Mouse (Mus musculus): ENCODE results near the gene Cdc14b. TPM values are rescaled to one million over a fixed set of nuclear protein-coding genes. Genes with fewer than 3 reads are reported as not detected.

The Cdc14b gene
- total and polyA plus RNA-seq, 3 experiments = 8.2 to 8.8 (median 8.7) TPM

DNA sequence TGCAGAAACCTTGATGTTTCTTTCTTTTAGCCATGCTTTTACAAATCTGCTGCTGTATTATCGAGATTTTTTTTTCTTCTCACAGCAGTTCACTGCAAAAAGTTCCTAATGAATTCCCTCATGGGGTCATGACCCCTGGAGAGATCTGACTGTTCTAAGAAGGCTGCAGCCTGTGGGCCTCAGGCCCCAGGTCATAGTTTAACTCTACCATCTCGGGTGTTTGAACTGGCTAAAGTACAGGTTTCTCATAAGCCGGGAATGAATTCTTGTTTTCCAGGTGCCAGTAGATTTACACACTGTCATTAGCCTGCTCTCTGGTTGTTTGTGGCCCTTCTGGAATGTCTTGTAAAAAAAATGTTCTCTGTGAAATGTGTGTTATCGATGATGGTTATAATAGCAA is 11.7 kb upstream of the Cdc14b start:
- Histone ChIP-seq H3K27ac (no peak overlapping the region), H3K36me3 (ENCODE audit: control insufficient read depth, insufficient read depth, low read length) (no peaks in the 10 kb centered on the region), H3K9ac (ENCODE audit: low read depth, low read length) (no peak overlapping the region), H3K4me1 (ENCODE audit: control insufficient read depth, insufficient read depth, low read length) (no peaks in the 10 kb centered on the region), H3K79me2 (replicated peaks; ENCODE audit: control insufficient read depth, insufficient read depth, low read length) (no peaks in the 10 kb centered on the region), H3K4me3 (no peak overlapping the region), H3K27me3 (ENCODE audit: control insufficient read depth, insufficient read depth, low read length) (no peaks in the 10 kb centered on the region)
- TF ChIP-seq EP300 (IDR thresholded peaks at IDR 0.05; ENCODE audit: insufficient read depth, low read depth, low read length) (no peak), CTCF (IDR thresholded peaks at IDR 0.05) (no peak), POLR2A (IDR thresholded peaks at IDR 0.05; ENCODE audit: insufficient read depth, low read depth, low read length) (no peak)
- WGBS = 69% methylated on average over 4 of the region's 4 CpGs
- intact Hi-C loops (cut with DNase I) = no loop called here
- no peak for DNase-seq

DNA sequence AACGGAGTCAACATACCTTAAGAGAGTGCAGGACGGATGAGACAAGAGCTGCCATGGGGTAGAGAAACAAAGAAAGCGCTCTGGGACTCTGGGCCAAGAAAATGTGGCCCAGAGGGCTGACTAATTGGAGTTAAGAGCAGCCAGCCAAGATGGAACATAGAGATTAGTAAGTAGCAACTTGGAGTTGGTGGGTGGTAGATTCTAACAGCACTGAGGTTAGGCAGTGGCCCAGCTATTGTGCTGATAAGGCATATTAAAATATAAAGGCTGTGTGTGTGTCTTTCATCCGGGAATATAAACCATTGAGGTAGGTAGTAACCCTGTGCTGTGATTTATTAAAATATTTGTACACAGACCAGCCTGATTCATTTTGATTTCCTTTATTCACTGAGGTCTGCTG is 11.2 kb upstream of the Cdc14b start:
- H3K79me2 ChIP-seq (replicated peaks; ENCODE audit: control insufficient read depth, insufficient read depth, low read length) = no peaks in the 10 kb centered on the region
- H3K4me1 ChIP-seq (ENCODE audit: control insufficient read depth, insufficient read depth, low read length) = no peaks in the 10 kb centered on the region
- H3K27me3 ChIP-seq (ENCODE audit: control insufficient read depth, insufficient read depth, low read length) = no peaks in the 10 kb centered on the region
- H3K4me3 ChIP-seq = no peak overlapping the region
- H3K27ac ChIP-seq = no peak overlapping the region
- intact Hi-C loops (cut with DNase I) = no loop called here
- TF ChIP-seq EP300 (IDR thresholded peaks at IDR 0.05; ENCODE audit: insufficient read depth, low read depth, low read length) = no peak
- no peak for TF ChIP-seq CTCF (IDR thresholded peaks at IDR 0.05)
- TF ChIP-seq POLR2A (IDR thresholded peaks at IDR 0.05; ENCODE audit: insufficient read depth, low read depth, low read length) = no peak
- WGBS = 68% methylated on average over 4 of the region's 4 CpGs
- H3K36me3 ChIP-seq (ENCODE audit: control insufficient read depth, insufficient read depth, low read length) = no peaks in the 10 kb centered on the region
- H3K9ac ChIP-seq (ENCODE audit: low read depth, low read length) = no peak overlapping the region
- DNase-seq = no peak

DNA sequence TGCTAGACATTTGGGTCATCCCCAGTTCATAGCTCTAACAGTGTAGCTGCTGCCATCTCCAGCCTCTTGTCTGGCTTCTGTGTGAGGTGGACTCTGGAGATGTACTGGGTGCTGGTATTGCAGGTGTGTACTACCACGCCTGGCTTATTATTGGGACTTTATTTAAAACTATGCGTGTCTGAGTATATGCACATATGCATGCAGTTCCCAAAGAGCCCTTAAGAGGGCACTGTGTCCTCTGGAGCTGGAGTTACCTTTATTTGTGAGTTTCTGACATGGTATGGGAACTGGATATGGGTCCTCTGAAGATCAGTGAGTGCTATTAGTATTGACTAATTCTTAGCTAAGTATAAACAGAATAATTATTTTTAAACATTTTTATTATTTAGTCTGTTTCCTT is 9.6 kb upstream of the Cdc14b start:
- Histone ChIP-seq H3K4me3 (no peak overlapping the region), H3K27me3 (ENCODE audit: control insufficient read depth, insufficient read depth, low read length) (no peaks in the 10 kb centered on the region), H3K36me3 (ENCODE audit: control insufficient read depth, insufficient read depth, low read length) (no peaks in the 10 kb centered on the region), H3K4me1 (ENCODE audit: control insufficient read depth, insufficient read depth, low read length) (no peaks in the 10 kb centered on the region), H3K79me2 (replicated peaks; ENCODE audit: control insufficient read depth, insufficient read depth, low read length) (no peaks in the 10 kb centered on the region), H3K27ac (no peak overlapping the region), H3K9ac (ENCODE audit: low read depth, low read length) (no peak overlapping the region)
- TF ChIP-seq CTCF (IDR thresholded peaks at IDR 0.05) (peak; percentile 50), POLR2A (IDR thresholded peaks at IDR 0.05; ENCODE audit: insufficient read depth, low read depth, low read length) (no peak)
- WGBS = 99% methylated on average over 2 of the region's 2 CpGs
- no peak for DNase-seq
- intact Hi-C loops (cut with DNase I) = no loop called here

DNA sequence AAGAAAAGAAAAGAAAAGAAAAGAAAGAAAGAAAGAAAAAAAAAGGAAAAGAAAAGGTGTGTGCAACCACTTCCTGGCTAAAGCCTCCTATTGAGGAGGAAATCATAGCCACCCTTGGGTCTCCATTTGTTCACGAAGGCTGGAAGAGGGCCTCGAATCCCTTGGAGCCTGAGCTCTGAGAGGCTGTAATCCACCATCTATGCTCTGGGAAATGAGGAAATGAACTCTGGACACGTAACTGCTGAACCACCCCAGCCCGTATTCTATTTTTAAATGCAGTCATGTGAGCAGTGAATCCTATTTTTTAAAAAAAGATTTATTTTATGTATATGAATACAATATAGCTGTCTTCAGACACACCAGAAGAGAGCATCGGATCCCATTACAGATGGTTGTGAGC is 5.8 kb upstream of the Cdc14b start:
- no peaks in the 10 kb centered on the region for H3K79me2 ChIP-seq (replicated peaks; ENCODE audit: control insufficient read depth, insufficient read depth, low read length)
- H3K4me3 ChIP-seq = no peak overlapping the region
- 78% methylated on average over 5 of the region's 5 CpGs for WGBS
- H3K4me1 ChIP-seq (ENCODE audit: control insufficient read depth, insufficient read depth, low read length) = no peaks in the 10 kb centered on the region; the same call in 1 of the 2 replicates
- intact Hi-C loops (cut with DNase I) = no loop called here
- DNase-seq = no peak
- no peak for TF ChIP-seq CTCF (IDR thresholded peaks at IDR 0.05)
- no peak for TF ChIP-seq EP300 (IDR thresholded peaks at IDR 0.05; ENCODE audit: insufficient read depth, low read depth, low read length)
- TF ChIP-seq POLR2A (IDR thresholded peaks at IDR 0.05; ENCODE audit: insufficient read depth, low read depth, low read length) = no peak
- H3K27me3 ChIP-seq (ENCODE audit: control insufficient read depth, insufficient read depth, low read length) = no peaks in the 10 kb centered on the region
- no peak overlapping the region for H3K9ac ChIP-seq (ENCODE audit: low read depth, low read length)
- no peak overlapping the region for H3K27ac ChIP-seq
- no peaks in the 10 kb centered on the region for H3K36me3 ChIP-seq (ENCODE audit: control insufficient read depth, insufficient read depth, low read length)

DNA sequence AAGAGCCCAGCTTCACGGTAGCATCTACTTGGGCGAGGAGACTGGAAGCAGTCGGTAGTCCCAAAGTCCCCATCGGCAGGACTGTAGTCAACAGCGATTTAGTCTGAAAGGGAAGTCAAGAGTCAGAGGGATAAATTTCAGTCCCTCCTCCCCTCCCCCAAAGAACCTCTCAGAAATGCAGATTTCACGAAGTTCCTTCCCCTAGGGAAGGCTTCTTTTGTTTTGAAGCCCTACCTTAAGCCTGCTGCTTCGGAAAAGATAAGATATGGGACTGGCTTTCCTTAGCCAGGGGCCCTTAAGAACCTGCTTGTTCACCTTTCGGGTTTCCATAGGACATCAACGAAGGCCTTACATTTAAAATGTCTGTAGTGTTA is 651 bp upstream of the Cdc14b start:
- no peak for TF ChIP-seq EP300 (IDR thresholded peaks at IDR 0.05; ENCODE audit: insufficient read depth, low read depth, low read length)
- H3K27ac ChIP-seq = no peak overlapping the region
- H3K27me3 ChIP-seq (ENCODE audit: control insufficient read depth, insufficient read depth, low read length) = peaks cover 3% of the 10 kb centered on the region; the same call in 1 of the 2 replicates
- no peak overlapping the region for H3K9ac ChIP-seq (ENCODE audit: low read depth, low read length)
- intact Hi-C loops (cut with DNase I) = no loop called here
- WGBS = 46% methylated on average over 9 of the region's 9 CpGs
- no peak for DNase-seq
- peak overlapping the region; percentile 77; the same call in 1 of the 2 replicates for H3K4me3 ChIP-seq
- H3K4me1 ChIP-seq (ENCODE audit: control insufficient read depth, insufficient read depth, low read length) = peaks cover 3% of the 10 kb centered on the region
- H3K36me3 ChIP-seq (ENCODE audit: control insufficient read depth, insufficient read depth, low read length) = no peaks in the 10 kb centered on the region
- no peaks in the 10 kb centered on the region for H3K79me2 ChIP-seq (replicated peaks; ENCODE audit: control insufficient read depth, insufficient read depth, low read length)

DNA sequence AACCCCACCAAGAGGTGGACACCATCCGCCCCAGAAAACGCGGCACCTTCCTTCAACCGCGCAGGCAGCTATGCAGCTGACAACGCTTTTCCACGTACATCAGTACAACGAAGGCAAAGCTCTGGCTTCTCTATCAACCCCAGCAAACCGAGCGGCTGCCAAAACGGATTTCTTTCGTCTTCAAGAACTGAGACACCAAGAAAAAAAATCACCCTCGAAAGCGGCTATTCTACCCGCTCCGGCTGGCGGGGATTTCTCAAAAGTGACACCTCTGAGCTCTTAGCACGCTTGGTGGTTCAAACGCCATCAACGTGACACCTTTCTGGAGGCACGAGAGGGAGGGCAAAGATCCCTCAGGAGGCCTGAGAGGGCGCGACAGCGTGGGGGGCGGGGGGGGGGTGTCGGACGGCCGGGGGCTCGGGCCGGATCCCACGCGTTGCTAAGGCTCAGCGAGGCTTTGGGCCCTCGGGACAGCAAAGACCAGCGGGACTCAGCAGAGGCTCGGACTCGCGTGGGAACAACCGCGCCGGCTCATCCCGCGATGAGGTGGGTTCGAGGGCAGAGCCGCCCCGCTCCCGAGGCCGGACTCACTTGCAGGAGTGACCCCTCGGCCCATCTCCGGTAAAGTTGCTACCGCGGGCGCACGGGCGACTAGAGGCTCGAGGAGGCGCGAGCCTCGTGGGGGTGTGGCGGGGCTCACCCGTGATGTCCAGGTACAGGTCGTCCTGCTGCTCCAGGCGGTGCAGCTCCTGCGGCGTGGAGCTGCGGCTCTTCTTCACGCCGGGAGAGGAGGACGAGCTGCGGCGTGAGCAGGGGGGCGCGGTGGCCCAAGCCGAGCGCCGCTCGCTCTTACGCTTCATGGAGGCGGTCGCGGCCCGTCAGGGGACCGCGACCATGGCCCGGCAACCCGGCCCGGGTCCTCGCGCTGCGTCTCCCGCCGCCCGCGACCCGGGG is 922 bp downstream of the Cdc14b start:
- intact Hi-C loops (cut with DNase I) = no loop called here
- peak overlapping the region; percentile 77 for H3K4me3 ChIP-seq
- H3K36me3 ChIP-seq (ENCODE audit: control insufficient read depth, insufficient read depth, low read length) = no peaks in the 10 kb centered on the region
- WGBS = 4% methylated on average over 95 of the region's 95 CpGs
- H3K27ac ChIP-seq = no peak overlapping the region
- H3K27me3 ChIP-seq (ENCODE audit: control insufficient read depth, insufficient read depth, low read length) = peaks cover 3% of the 10 kb centered on the region; the same call in 1 of the 2 replicates
- peak overlapping the region; percentile 72 for H3K9ac ChIP-seq (ENCODE audit: low read depth, low read length)
- peaks cover 3% of the 10 kb centered on the region for H3K4me1 ChIP-seq (ENCODE audit: control insufficient read depth, insufficient read depth, low read length)
- peak; percentile 23 to 43 for DNase-seq
- H3K79me2 ChIP-seq (replicated peaks; ENCODE audit: control insufficient read depth, insufficient read depth, low read length) = no peaks in the 10 kb centered on the region
- TF ChIP-seq POLR2A (IDR thresholded peaks at IDR 0.05; ENCODE audit: insufficient read depth, low read depth, low read length) = no peak
- TF ChIP-seq CTCF (IDR thresholded peaks at IDR 0.05) = no peak
- no peak for TF ChIP-seq EP300 (IDR thresholded peaks at IDR 0.05; ENCODE audit: insufficient read depth, low read depth, low read length)
